Mouse (Mus musculus): ENCODE data around the gene Ate1.
"Not testable (repeated sequence)": the region's sequence is repeated elsewhere in the genome, so short reads cannot be mapped to it uniquely, and the experiment has no call there.

GRCm38 (mm10) chr7:130390060-130390459 lies 130.1 kb downstream of the Ate1 start:
- TF ChIP-seq CTCF, EP300 (IDR thresholded peaks at IDR 0.05; ENCODE audit: low read depth): not testable (repeated sequence)
